Mouse (Mus musculus): ENCODE data around the gene Myo1f. TPM values are rescaled to one million over a fixed set of nuclear protein-coding genes. Genes with fewer than 3 reads are reported as not detected.
"Not testable (repeated sequence)": the region's sequence is repeated elsewhere in the genome, so short reads cannot be mapped to it uniquely, and the experiment has no call there.

The Myo1f gene
- total RNA-seq, 1 experiment from 2014 or later, result 1.7 TPM

DNA sequence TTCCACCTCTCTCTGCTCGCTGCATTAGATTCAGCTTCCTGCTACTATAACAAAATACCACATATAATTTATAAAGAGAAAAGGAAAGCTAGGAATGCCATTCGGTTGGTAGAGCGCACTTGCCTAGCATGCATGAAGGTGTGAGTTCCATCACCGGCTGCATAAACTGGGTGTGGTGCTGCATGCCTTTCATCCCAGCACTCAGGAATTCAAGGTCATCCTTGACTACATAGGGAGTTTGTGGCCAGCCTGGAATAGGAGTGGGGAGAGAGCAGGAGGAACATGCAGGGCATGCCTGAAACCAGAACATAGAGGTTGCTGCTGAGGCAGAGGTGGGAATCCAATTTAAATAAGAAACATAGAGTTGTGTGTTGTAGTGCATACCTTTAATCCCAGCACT is 28.6 kb downstream of the Myo1f start:
- DNase-seq, result no peak

DNA sequence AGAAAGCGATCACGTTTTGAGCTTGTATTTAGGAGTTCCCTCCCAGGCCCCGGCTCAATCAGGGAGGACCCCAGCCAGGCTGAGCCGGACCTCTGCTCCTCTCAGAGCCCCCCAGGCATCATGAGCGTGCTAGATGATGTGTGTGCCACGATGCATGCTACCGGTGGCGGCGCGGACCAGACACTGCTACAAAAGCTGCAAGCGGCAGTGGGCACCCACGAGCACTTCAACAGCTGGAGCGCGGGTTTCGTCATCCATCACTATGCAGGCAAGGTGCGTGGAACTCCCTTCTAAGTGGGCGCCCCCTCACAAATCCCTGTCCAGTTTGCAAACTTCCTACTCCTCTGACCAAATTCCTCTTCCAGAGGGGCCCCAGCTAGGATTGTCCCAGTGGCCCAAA is 30.5 kb downstream of the Myo1f start:
- no peak for DNase-seq

DNA sequence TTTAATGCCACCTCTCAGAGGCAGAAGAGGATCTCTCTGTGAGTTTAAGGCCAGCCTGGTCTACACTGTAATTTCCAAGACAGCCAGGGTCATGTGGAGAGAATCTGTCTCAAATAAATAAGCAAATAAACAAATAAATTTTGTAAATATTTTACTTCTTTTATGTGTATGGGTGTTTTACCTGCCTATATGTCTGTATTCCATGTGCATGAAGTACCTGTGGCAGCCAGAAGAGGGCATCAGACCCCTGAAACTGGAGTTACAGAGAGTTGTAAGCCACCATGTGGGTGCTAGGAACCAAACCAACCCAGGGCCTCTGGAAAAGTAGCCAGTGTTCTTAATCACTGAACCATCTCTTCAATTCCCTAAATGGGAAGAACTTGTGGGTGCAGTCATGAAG is 41.8 kb downstream of the Myo1f start:
- no peak for DNase-seq

DNA sequence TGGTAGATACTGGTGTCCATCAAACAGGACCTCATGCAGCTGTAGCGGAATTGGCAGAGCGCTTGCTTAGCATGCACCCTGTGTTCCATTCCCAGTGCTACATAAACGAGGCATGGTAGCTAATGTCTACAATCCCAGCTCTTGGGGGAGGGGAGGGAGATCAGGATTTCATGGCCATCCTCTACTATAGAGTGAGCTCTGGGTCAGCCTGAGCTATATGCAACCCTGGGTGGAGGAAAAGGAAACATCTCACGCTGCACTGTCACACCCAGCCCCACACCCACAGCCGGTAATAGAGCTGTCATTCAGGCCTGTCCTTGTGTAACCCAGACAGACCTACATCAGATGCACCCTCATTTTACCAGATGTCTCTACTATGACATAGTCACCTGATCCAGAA is 43.0 kb downstream of the Myo1f start:
- DNase-seq, result no peak

DNA sequence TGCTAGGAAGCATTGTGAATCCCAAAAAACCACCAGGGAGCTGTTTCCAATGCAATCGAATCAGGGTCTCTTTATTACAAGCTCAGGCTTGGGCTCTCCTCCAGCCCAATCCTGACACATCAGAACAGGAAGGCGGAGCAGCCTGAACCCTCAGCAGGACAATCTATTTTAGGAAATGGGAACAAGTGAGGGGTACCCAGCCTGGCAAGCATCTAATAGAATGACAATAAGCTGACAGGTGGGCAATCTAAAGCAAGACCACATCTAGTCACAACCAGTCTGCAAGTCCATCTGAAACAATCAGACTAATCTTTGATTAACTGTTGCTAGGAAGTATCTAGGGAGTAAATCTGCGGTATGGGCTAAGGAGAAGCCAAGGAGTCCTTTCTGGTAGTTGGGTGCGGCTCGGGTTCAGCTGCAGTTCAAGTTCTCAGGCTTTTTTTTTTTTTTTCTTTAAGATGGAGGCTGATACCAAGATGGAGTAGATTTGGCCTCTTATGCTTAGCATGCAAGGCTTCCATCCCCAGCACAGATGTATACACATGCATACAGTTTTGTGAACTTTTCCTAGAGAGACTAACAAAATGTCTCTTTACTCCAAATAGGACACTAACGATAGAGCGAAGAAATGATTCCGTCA is 44.4 kb downstream of the Myo1f start:
- no peak for DNase-seq

DNA sequence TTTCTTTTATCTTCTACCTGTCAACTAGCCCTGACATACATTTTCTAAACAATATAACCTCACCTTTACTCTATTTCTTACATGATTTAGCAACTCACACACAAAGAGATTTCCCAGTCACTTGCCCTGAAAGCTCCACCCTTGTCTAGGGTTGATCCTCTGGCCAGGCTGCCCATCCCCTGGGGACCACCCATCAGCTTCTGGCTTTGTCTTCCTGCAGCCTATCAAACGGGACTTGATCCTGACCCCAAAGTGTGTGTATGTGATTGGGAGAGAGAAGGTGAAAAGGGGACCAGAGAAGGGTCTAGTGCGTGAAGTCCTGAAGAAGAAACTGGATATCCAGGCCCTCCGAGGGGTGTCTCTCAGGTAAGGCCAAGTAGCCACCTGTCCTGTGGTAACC is 45.3 kb downstream of the Myo1f start:
- DNase-seq, result no peak

DNA sequence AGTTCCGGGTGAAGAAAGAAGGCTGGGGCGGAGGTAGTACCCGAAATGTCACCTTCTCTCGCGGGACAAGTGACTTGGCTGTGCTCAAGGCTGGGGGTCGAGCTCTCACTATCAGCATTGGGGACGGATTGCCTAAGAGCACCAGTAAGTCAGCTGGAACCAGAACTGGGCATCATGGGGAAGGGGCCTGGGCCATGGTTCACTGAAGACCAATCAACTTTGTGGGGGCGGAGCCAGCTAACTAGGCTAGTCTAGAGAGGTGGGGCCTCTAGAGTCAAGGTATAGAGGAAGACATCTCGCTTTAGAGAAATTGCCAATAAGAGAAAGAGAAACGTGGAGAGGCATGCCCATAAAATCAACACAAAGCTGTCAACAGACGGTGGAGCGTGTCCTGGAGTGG is 46.4 kb downstream of the Myo1f start:
- no peak for DNase-seq

DNA sequence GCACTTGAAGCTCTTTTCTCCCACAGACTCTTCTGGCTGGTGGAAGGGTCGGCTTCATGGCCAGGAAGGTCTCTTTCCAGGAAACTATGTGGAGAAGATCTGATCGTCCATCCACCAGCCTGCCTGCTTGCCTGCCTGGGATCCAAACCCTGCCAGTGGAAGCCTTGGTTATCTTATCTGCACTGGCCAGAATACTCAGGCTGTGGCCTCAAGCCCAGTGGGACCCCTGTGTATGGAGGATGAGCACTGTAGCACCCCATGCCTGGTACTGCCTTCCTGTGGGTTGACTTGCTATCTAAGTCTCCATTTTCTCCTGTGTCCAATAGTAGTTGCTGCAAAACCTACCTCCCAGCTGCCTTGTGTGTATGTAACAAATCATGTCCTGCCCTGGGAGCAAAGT is 51.8 kb downstream of the Myo1f start:
- DNase-seq, result no peak

DNA sequence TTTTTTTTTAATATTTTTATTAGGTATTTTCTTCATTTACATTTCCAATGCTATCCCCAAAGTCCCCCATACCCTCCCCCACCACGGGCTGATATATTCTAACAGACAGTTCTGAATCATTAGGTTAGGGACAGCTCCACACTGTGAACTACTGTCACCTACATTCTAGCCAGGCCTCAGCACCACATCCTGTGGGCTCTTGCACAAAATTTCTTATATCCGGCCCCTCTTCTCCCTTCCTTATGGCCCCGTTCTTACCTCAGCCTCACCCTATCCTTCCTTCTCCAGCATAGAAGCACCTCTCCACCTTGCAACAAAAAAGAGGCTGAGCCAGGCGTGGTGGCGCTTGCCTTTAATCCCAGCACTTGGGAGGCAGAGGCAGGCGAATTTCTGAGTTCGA is 55.0 kb downstream of the Myo1f start:
- DNase-seq, result no peak

DNA sequence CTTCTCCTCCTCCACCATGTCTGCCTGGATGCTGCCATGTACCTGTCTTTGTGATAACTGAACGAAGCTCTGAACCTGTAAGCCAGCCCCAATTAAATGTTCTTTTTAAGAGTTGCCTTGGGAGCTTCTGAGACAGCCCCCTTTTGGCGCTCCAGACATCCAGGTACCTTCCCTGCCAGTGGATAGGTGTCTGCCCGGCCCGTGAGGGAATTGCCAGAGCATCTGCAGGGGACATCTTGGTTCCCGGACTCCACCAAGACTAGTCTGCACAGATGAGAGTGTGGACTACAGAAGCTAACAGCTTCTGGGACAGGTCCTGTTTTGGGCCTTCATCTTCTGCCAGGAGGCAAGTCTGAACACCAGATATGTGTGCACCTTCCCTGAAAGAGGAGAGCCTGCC is 58.2 kb downstream of the Myo1f start:
- not testable (repeated sequence) for DNase-seq

DNA sequence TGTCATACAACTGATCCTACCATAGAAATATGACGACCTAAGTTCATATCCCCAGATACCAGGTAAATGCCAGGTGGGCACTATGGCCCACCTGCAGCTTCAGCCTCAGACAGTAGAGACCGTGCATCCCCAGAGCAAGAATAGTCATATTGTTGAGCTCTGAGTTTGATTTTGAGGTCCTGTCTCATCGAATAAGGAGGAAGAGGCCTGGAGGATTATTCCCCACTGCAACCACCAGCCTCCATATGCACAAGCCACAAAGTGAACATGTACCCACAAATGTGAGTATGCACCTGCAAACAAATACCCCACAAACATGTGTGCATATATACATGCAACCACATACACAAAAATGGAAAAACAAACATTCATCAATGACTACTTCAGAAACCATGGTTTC is 71.8 kb downstream of the Myo1f start:
- DNase-seq, result no peak

DNA sequence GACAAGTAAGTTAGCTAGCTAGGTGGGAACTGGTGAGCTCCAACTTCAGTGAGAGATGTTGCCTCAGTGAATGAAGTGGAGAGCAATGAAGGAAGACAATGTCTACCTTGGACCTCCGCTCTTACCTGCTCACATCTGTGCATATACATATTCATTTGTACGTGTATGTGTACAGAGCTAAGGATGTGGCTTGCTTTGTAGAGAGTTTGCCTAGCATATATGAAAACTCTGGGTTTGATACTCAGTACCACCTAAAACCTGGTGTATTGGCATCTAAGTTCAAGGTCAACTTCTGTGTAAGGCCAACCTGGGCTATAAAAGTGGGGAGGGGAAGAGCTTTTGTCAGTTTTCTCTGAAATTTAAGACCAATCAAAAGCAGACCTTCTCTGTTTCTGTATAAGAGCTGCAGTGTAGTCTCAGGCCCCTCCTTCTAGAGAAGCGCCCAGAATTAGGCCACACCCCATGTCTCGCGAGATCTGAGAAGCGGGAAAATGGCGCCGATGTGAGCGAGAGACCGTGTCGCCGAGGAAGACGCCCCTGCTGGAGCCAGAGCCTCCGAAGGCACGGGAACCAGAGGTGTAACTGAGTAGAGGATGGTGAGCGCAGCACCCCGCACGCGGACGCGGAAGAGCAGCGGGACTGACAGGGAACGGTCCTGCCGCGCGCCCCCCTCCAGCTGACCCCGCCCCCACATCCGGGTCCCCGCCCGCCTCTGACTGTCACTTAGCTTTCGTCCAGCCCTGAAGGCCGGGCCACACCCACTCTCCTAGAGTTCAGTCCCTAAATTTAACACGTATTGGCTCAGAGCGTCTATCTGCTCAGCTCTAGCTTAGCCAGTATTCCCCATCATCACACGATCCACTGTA is 73.3 kb downstream of the Myo1f start, which contains the start of gene Zfp414:
TSS of gene Zfp414 (plus strand) at position 470 of the 866 bp plus-strand sequence.
- DNase-seq, result peak; percentile 95

DNA sequence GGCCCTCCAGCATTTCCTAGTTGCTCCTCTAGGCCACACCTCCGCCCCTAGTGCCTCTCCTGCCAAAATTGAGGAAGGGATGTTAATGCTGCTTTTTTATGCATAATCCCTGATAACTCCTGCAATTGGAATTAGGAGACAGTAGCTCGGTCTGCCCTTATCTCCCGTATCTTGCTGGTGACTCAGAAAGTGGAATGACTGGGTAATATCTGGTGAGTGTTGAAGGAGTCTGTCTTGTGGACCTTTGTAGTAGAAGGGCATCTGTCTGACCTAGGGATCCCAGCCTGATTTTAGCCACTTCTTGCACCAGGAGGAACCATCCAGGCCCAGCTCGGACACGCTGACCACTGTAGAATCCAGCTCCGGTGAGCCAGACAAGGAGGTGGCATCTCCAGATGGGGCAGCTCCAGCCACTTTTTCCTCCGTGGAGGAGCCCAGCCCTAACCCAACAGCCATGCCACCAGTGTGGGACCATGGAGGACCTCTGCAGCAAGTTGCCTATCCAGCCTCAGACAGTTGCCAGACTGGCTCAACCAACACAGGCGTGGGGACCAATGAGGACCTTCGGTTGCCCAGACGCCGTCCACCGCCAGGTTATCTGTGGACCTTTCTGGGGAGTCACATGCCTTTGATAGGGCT is 74.1 kb downstream of the Myo1f start:
- peak; percentile 23 for DNase-seq

DNA sequence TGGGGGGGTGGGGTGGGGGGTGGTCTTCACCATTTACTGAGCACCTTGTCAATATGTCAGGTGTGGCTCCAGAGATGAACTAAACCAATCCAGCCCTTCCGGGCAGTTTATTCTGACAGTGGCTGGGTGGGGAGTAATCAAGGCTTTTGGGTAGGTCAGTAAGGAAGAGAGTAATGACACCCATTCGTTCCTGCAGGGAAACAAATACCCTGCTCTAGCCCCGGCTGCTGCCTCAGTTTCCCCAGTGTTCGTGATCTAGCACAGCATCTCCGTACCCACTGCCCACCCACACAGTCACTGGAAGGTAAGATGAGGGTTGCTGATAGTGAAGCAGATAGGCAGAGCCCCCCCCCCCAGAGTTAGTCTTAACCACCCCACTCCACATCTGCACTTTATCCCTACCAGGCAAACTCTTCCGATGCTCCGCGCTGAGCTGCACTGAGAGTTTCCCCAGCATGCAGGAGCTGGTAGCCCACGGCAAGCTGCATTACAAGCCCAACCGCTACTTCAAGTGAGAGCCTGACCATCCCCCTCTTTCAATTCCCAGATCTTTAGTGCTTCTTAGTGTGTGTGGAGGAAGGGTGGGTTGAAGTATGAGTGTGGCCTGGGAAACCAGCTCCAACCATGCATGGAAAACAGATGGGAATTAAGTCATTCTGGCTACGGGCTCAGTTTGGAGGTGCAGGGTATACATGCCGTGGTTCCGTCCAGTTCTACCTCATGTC is 74.8 kb downstream of the Myo1f start:
- no peak for DNase-seq

DNA sequence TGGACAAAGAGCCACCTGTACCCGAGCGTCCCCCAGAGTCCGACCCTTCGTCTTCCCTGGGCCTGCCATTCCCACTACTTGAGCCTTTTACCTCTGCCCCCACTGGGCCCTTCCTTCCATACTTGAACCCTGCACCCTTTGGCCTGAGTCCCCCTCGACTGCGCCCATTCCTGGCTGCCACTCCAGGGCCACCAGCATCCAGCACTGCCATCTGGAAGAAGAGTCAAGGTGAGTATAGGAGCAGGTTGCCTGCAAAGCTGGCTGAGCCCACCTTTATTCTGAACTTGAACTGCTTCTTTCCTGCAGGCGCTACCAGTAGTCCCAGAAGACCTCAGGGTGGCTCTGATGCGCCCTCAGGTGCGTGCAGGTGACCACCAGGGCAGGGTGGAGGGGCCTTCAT is 75.7 kb downstream of the Myo1f start:
- DNase-seq, result no peak

DNA sequence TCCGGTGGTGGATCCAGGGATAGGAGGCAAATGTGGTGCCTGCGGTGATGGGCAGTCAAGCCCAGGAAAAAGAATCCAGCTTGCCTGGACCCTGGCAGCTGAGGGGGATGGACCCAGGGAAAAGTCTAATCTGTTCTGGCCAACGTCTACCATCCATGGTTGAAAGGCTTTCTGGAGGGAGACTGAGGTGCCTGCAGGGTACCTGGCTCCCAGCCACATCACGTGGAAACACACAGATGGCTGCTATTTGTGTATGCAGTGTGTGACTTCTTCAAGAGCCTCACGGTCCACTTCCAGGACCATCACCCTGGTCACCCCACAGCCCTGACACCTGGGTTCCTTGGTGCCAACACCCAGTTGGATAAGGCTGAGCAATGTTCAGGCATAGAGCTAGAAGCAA is 76.3 kb downstream of the Myo1f start:
- no peak for DNase-seq

DNA sequence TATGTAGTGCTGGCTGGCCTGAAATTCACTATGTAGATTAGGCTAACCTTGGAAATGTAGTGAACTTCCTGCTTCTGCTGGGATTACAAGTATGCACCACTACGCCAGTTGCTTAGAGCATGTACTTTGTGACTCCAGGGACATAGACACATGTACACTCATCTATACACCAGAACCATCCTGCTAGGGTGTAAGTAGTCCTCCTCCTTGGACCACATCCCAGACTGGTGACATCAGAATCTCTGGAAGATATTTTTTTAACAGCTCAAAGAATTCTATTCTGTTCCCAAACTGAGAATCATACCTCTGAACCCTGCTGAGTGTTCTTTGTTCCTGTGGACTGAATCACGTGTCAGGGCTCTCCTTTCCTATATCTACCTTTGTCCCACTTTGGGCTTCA is 81.5 kb downstream of the Myo1f start:
- peak; percentile 40 for DNase-seq

DNA sequence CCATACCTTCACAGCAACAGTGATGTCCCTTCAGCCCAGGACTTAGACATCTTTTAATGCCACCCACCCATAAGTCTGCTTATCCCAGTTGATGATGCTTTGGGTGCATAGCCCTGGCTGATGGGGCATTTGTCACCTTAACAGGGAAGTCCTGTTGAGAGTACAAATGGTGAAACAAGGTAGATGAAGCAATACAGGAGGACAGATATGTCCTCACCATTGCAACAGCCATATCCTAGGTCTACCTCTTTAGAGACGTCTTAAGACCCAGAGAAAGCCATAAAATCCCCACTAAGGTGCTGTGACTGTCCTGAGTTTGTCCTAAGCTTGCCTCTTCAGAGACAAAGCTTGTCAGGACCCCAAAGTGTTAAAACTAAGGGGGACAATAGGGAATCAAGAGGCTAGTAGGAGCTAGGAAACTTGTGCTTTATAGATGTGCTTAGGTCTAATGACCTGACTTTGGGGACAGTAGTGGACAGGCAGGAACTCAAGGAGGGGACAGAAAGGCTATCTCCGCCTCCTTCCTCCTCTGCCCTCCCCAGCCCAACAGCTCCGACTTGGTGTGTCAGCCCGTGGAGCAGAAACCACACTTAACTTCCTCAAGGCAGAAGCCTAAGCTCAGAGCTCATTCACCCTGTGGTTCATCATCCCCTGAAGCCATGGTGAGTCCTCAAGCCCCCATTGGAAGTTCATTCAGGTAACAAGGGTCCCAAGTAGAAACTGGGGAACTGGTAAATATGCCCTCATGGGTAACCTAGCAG is 82.2 kb downstream of the Myo1f start, which contains the start of gene Pram1:
TSS of gene Pram1 (plus strand) at position 541 of the 761 bp plus-strand sequence.
- no peak for DNase-seq

DNA sequence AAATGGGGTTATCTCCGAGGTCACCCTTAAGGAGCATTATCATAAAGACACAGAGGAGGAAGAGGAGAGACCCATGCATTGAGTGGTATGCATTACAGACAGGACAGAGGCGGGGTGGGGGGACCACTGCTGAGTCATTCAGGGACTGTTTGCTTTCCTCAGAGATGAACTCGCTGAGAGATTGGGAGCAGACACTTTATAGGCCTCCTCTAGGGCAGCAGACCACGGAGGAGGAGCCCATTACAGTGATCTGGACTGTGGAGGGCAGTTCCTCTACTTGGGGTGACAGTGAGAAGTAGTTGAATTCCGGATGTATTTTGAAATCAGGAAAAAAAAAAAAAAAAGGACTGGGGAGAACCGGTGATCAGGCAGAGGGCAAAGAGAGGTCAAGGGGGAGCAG is 84.2 kb downstream of the Myo1f start:
- DNase-seq, result no peak

DNA sequence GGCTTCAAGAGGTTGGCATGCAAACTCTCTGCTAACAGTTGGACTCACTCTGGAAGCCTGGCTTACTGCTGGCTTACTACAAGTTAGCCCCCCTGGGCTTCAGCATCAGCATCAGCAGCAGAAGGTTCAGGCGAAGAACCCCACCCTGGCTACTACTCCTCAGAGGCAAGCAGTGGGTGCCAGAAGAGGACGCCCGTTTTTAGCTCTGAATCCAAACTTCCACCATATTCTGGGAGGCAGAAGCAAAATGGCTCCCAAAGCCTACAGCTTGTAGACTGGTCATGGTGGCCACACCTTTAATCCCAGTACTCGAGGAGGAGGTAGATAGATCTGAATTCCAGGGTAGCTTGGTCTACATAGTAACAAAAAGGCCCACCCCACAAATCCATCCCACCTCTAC is 88.6 kb downstream of the Myo1f start:
- DNase-seq, result no peak

DNA sequence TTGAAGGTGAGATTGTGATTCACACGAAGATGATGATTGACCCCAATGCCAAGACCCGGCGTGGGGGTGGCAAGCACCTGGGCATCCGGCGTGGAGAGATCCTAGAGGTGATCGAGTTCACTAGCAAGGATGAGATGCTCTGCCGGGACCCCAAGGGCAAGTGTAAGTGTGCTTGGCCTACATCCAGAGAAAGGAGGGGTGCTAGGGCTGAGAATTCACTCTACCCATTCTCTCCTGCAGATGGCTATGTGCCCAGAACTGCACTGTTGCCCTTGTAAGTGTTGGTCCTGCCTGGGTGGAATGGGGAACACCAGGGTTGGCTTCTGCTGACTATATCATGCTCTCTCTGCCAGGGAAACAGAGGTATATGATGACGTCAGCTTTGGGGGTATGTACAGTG is 89.6 kb downstream of the Myo1f start:
- no peak for DNase-seq

All from adrenal gland, postnatal 14 days (tissue).